8 mouse cellular contexts compared by ENCODE assay signal in the genomic region with DNA sequence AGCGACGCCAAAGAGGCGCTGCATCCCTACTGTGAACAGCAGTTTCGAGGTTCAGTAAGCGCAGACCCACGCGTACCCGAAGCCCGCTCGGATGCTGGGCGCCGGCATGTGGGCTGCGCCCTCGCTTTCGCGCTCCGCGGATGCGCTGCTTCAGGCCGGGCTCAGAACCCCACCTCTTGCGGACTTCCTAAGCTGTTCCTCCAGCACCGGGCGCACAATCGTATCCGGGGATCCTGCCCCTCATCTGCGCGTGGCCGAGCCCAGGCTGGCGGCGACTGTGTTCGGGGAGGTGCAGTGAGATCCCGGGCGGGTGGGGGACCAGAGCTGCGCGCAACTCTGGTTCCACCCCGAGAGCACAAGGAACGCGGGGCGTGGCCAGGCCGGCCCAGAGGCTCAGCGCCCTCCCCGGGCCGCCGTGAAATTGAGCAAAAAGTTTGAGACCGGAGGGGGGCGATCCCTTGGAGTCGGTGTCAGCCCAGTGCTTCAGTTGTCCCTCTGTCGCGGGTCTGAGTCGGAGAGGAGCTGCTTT. TPM values are rescaled to one million over a fixed set of nuclear protein-coding genes. Genes with fewer than 3 reads are reported as not detected.
DNase-seq lines count a peak whose midpoint lies in the region; ATAC-seq and TF ChIP-seq lines count a peak whose summit lies in the region.

No protein-coding gene starts in this region.

- DNase-seq in MEL (ENCODE audit: low read depth, low spot score) = peak; percentile 93
- DNase-seq in heart, postnatal 25 days (ENCODE audit: low spot score) = peak; percentile 72
- DNase-seq in kidney, postnatal 4 days = peak; percentile 86 to 91
- peak; percentile 53 for DNase-seq in splenic B cell, adult 2 months (ENCODE audit: low read depth, low spot score)
- no peak for DNase-seq in right cerebral cortex, postnatal 36 days (ENCODE audit: low spot score in 2 of 2)

- WGBS in bone marrow, adult 2 months = under 1% methylated on average over 50 of the region's 50 CpGs
- 1% methylated on average over 49 of the region's 50 CpGs for WGBS in forebrain, embryonic 12.5 days

- H3K79me2 ChIP-seq in MEL (ENCODE audit: control insufficient read depth, insufficient read depth, low read length, poor library complexity) = peaks cover 35% of the 10 kb centered on the region

- H3K9ac ChIP-seq in MEL (ENCODE audit: control insufficient read depth, low read depth, low read length, poor library complexity, severe bottlenecking) = peak overlapping the region; percentile 85
- peak overlapping the region; percentile 50 for H3K9ac ChIP-seq in forebrain, embryonic 12.5 days

- peaks cover 8 to 22% of the 10 kb centered on the region in 2 experiments; a peak in 3 of 4 replicates for H3K4me1 ChIP-seq in MEL (ENCODE audit: control insufficient read depth in 1 of 2, insufficient read depth in 2 of 2, low read length in 2 of 2)
- peaks cover 3% of the 10 kb centered on the region for H3K4me1 ChIP-seq in bone marrow, adult 2 months (ENCODE audit: control insufficient read depth, insufficient read depth, low read length)
- peaks cover 45% of the 10 kb centered on the region for H3K4me1 ChIP-seq in forebrain, embryonic 12.5 days

- no peak for TF ChIP-seq EP300 in MEL (IDR thresholded peaks at IDR 0.05; ENCODE audit: low read depth in 1 of 2, low read length in 2 of 2)

- peaks cover 3 to 16% of the 10 kb centered on the region in 2 experiments; a peak in 3 of 4 replicates for H3K36me3 ChIP-seq in MEL (ENCODE audit: control insufficient read depth in 1 of 2, insufficient read depth in 2 of 2, low read length in 2 of 2)
- H3K36me3 ChIP-seq in forebrain, embryonic 12.5 days (replicated peaks) = 0 out of 2 replicates have a peak, but pooled peaks cover 7% of the 10 kb centered on the region
- H3K36me3 ChIP-seq in splenic B cell, adult 2 months (ENCODE audit: control insufficient read depth, insufficient read depth, low read length, poor library complexity, severe bottlenecking) = no peaks in the 10 kb centered on the region

- TF ChIP-seq POLR2A in MEL (IDR thresholded peaks at IDR 0.05; ENCODE audit: control insufficient read depth in 1 of 2, insufficient read depth in 1 of 2, low read depth in 1 of 2, low read length in 2 of 2, poor library complexity in 1 of 2) = peak; percentile 40 to 43; a peak in 2 of 4 replicates
- peak; percentile 24; the same call in 1 of the 2 replicates for TF ChIP-seq POLR2A in bone marrow, adult 2 months (IDR thresholded peaks at IDR 0.05; ENCODE audit: borderline replicate concordance, control insufficient read depth, low read depth, low read length)

- intact Hi-C loops in heart, postnatal 25 days (cut with DNase I) = loop anchor here (10.0 kb wide), 1 partner anchor 48 kb away; no protein-coding TSS in a partner anchor

- peak in 2 of 3 experiments; percentile 29 to 43; a peak in 3 of 6 replicates for TF ChIP-seq CTCF in MEL (IDR thresholded peaks at IDR 0.05 in 2 of 3, conservative IDR thresholded peaks at IDR 0.05 in 1 of 3; ENCODE audit: control insufficient read depth in 1 of 3, insufficient read depth in 1 of 3, low read depth in 2 of 3, low read length in 3 of 3, poor library complexity in 1 of 3, severe bottlenecking in 1 of 3)
- no peak for TF ChIP-seq CTCF in bone marrow, adult 2 months (IDR thresholded peaks at IDR 0.05; ENCODE audit: control insufficient read depth, insufficient read depth, low read length)

- TF ChIP-seq RAD21 in MEL (IDR thresholded peaks at IDR 0.05; ENCODE audit: low read depth, low read length) = no peak

- H3K27me3 ChIP-seq in MEL (ENCODE audit: control insufficient read depth in 1 of 2, insufficient read depth in 2 of 2, low read length in 2 of 2) = no peaks in the 10 kb centered on the region
- peaks cover 65% of the 10 kb centered on the region for H3K27me3 ChIP-seq in forebrain, embryonic 12.5 days
- H3K27me3 ChIP-seq in splenic B cell, adult 2 months (ENCODE audit: control insufficient read depth, insufficient read depth, low read length, poor library complexity, severe bottlenecking) = no peaks in the 10 kb centered on the region

- peak overlapping the region; percentile 80 to 83 for H3K4me3 ChIP-seq in MEL (ENCODE audit: control insufficient read depth in 1 of 2, insufficient read depth in 1 of 2, low read depth in 2 of 2, low read length in 2 of 2)
- peak overlapping the region; percentile 72 for H3K4me3 ChIP-seq in bone marrow, adult 2 months (replicated peaks; ENCODE audit: control insufficient read depth, low read depth, low read length)
- peak overlapping the region; percentile 49 for H3K4me3 ChIP-seq in forebrain, embryonic 12.5 days (replicated peaks)

- ATAC-seq in forebrain, embryonic 12.5 days (ENCODE audit: low FRiP score) = peak; percentile 52
- peak; percentile 34 for ATAC-seq in megakaryocyte-erythroid progenitor cell, adult 5-6 weeks (replicated peaks; ENCODE audit: low FRiP score, low TSS enrichment, poor library complexity, severe bottlenecking)

- peak overlapping the region; percentile 91 for H3K4me2 ChIP-seq in forebrain, embryonic 12.5 days

- H3K27ac ChIP-seq in MEL (ENCODE audit: control insufficient read depth, low read depth, low read length) = peak overlapping the region; percentile 73
- peak overlapping the region; percentile 96 for H3K27ac ChIP-seq in bone marrow, adult 2 months (ENCODE audit: control insufficient read depth, insufficient read depth, low read depth, low read length, poor library complexity)
- H3K27ac ChIP-seq in forebrain, embryonic 12.5 days = no peak overlapping the region

- H3K9me3 ChIP-seq in MEL (replicated peaks; ENCODE audit: insufficient read depth, low read length) = no peaks in the 10 kb centered on the region
- H3K9me3 ChIP-seq in forebrain, embryonic 12.5 days = no peaks in the 10 kb centered on the region

TF ChIP-seq in MEL, 35 proteins besides CTCF, POLR2A, EP300 and RAD21 (continues in another document):
- no peak for TF ChIP-seq USF2 (IDR thresholded peaks at IDR 0.05; ENCODE audit: borderline replicate concordance in 1 of 2, insufficient read depth in 1 of 2, low read depth in 1 of 2, low read length in 2 of 2)
- no peak for TF ChIP-seq GATA1 (IDR thresholded peaks at IDR 0.05; ENCODE audit: low read depth, low read length)
- no peak for TF ChIP-seq BHLHE40 (IDR thresholded peaks at IDR 0.05; ENCODE audit: borderline replicate concordance, low read depth, low read length)
- no peak for TF ChIP-seq JUND (IDR thresholded peaks at IDR 0.05; ENCODE audit: low read depth, low read length)
- no peak for TF ChIP-seq MYB (IDR thresholded peaks at IDR 0.05; ENCODE audit: low read depth, low read length)
- no peak; the same call in 1 of the 2 replicates for TF ChIP-seq ETS1 (IDR thresholded peaks at IDR 0.05; ENCODE audit: low read depth, low read length)
- no peak for TF ChIP-seq E2F4 (IDR thresholded peaks at IDR 0.05; ENCODE audit: borderline replicate concordance, low read depth, low read length)
- TF ChIP-seq ZKSCAN1 (IDR thresholded peaks at IDR 0.05; ENCODE audit: low read depth, low read length) = no peak
- peak; percentile 60; the same call in 1 of the 2 replicates for TF ChIP-seq NELFE (IDR thresholded peaks at IDR 0.05; ENCODE audit: low read depth, low read length)
- TF ChIP-seq USF1 (IDR thresholded peaks at IDR 0.05; ENCODE audit: low read depth, low read length) = no peak

RNA-seq across cellular contexts. Expression of gene Sphk1, which starts 2.1 kb away (rescaled TPM):
- total RNA-seq in MEL (2012; rRNA removed) = 77.5 and 127 TPM in 2 replicates
- 10 to 100 TPM in 1 of 2 experiments, not detected in 1; 53.5 TPM for polyA plus RNA-seq in MEL (2012; ENCODE audit: insufficient read depth in 1 of 2, insufficient read length in 2 of 2, low read depth in 1 of 2, low replicate concordance in 2 of 2, missing spikeins in 1 of 2)
- 31.3 and 31.7 TPM in 2 replicates for polyA plus RNA-seq in bone marrow, adult 2 months (2011; ENCODE audit: insufficient read depth, insufficient read length, low replicate concordance, missing spikeins)
- 2.0 and 3.3 TPM in 2 replicates for polyA plus RNA-seq in forebrain, embryonic 12.5 days (2016; fragmentation: Nextera tagmentation; extraction: Ambion mirVana)
- total RNA-seq in heart, postnatal 25 days (2021) = 1 to 10 TPM; 1.4 to 1.9 TPM
- 188 and 259 TPM in 2 replicates for total RNA-seq in megakaryocyte-erythroid progenitor cell, adult 5-6 weeks (2014; fragmentation: Nextera tagmentation)
- total RNA-seq in megakaryocyte-erythroid progenitor cell, adult 5-6 weeks (2017) = 119 and 168 TPM in 2 replicates

RNA-seq across cellular contexts. Expression of gene Prpsap1, which starts 38.9 kb away (rescaled TPM):
- total RNA-seq in MEL (2012; rRNA removed) = 142 and 155 TPM in 2 replicates
- polyA plus RNA-seq in MEL (2012; ENCODE audit: insufficient read depth in 1 of 2, insufficient read length in 2 of 2, low read depth in 1 of 2, low replicate concordance in 2 of 2, missing spikeins in 1 of 2) = 100 to 1,000 TPM in 1 of 2 experiments, not detected in 1; 112 TPM
- 20.1 and 41.9 TPM in 2 replicates for polyA plus RNA-seq in bone marrow, adult 2 months (2011; ENCODE audit: insufficient read depth, insufficient read length, low replicate concordance, missing spikeins)
- 174 and 176 TPM in 2 replicates for polyA plus RNA-seq in forebrain, embryonic 12.5 days (2016; fragmentation: Nextera tagmentation; extraction: Ambion mirVana)
- total RNA-seq in heart, postnatal 25 days (2021) = 10 to 100 TPM; 33.2 to 35.1 TPM
- 89.6 and 95.3 TPM in 2 replicates for total RNA-seq in megakaryocyte-erythroid progenitor cell, adult 5-6 weeks (2014; fragmentation: Nextera tagmentation)
- total RNA-seq in megakaryocyte-erythroid progenitor cell, adult 5-6 weeks (2017) = 36.8 and 60.7 TPM in 2 replicates

RNA-seq across cellular contexts. Expression of gene Ube2o, which starts 48.4 kb away (rescaled TPM):
- total RNA-seq in MEL (2012; rRNA removed) = 22.9 and 31.1 TPM in 2 replicates
- polyA plus RNA-seq in MEL (2012; ENCODE audit: insufficient read depth in 1 of 2, insufficient read length in 2 of 2, low read depth in 1 of 2, low replicate concordance in 2 of 2, missing spikeins in 1 of 2) = 10 to 100 TPM in 1 of 2 experiments, not detected in 1; 42.8 TPM
- polyA plus RNA-seq in bone marrow, adult 2 months (2011; ENCODE audit: insufficient read depth, insufficient read length, low replicate concordance, missing spikeins) = 90.9 and 133 TPM in 2 replicates
- 12.5 and 17.3 TPM in 2 replicates for polyA plus RNA-seq in forebrain, embryonic 12.5 days (2016; fragmentation: Nextera tagmentation; extraction: Ambion mirVana)
- 10 to 100 TPM; 31.4 to 37.1 TPM for total RNA-seq in heart, postnatal 25 days (2021)
- 9.2 and 28.8 TPM in 2 replicates for total RNA-seq in megakaryocyte-erythroid progenitor cell, adult 5-6 weeks (2014; fragmentation: Nextera tagmentation)
- total RNA-seq in megakaryocyte-erythroid progenitor cell, adult 5-6 weeks (2017) = 4.6 and 22.6 TPM in 2 replicates

RNA-seq across cellular contexts. Expression of gene Aanat, which starts 53.4 kb away (rescaled TPM):
- total RNA-seq in MEL (2012; rRNA removed) = not detected in 2 replicates
- not detected for polyA plus RNA-seq in MEL (2012; ENCODE audit: insufficient read depth in 1 of 2, insufficient read length in 2 of 2, low read depth in 1 of 2, low replicate concordance in 2 of 2, missing spikeins in 1 of 2)
- polyA plus RNA-seq in bone marrow, adult 2 months (2011; ENCODE audit: insufficient read depth, insufficient read length, low replicate concordance, missing spikeins) = not detected in 2 replicates
- polyA plus RNA-seq in forebrain, embryonic 12.5 days (2016; fragmentation: Nextera tagmentation; extraction: Ambion mirVana) = 0.24 TPM in 1 of 2 replicates, not detected in the other
- not detected for total RNA-seq in heart, postnatal 25 days (2021)
- not detected in 2 replicates for total RNA-seq in megakaryocyte-erythroid progenitor cell, adult 5-6 weeks (2014; fragmentation: Nextera tagmentation)
- not detected in 2 replicates for total RNA-seq in megakaryocyte-erythroid progenitor cell, adult 5-6 weeks (2017)

Comparison
In these comparisons a context has a peak if more than half of its experiments do, and no peak if none do; other contexts are left out.
1. DNase-seq: peak in MEL (single experiment), heart, postnatal 25 days (single experiment), kidney, postnatal 4 days (2 of 2) and splenic B cell, adult 2 months (single experiment); none in right cerebral cortex, postnatal 36 days (0 of 2).
2. RNA of gene Sphk1, which starts 2.1 kb away (total RNA-seq): 119 to 259 TPM in megakaryocyte-erythroid progenitor cell, adult 5-6 weeks and 77.5 to 127 TPM in MEL; 1.4 to 1.9 TPM in heart, postnatal 25 days; every median in the first group is over 10 times any median in the second.
3. Peak in every context shown above with its lines, with median percentiles within 50 percentile points of each other: H3K4me3 ChIP-seq.